10 mouse cellular contexts compared by ENCODE assay signal in genomic region chr4:33663616-33664473, GRCm38 (mm10).
DNase-seq lines count a peak whose midpoint lies in the region; ATAC-seq lines count a peak whose summit lies in the region.
"Had no signal": no experiment of that assay in that cellular context is flagged by ENCODE, and none has a peak within 500 bp of the region (broad histone marks: within the 10 kb centered on the region; RNA-seq: fewer than 3 reads in every experiment).

No protein-coding gene starts in this region.

- DNase-seq in cerebellum, postnatal 10 days = peak; percentile 59 to 63
- DNase-seq in cerebellum, adult 11 months = no peak
- no peak for DNase-seq in lung, postnatal 14 days
- peak; percentile 19 for DNase-seq in hindbrain, embryonic 11.5 days (ENCODE audit: low spot score)
- no peak for DNase-seq in midbrain, embryonic 14.5 days
- no peak for DNase-seq in spleen, postnatal 14 days (ENCODE audit: low spot score in 2 of 2)
- DNase-seq: embryo, embryonic 11 days; gastrocnemius, postnatal 36 days had no signal

- no peak overlapping the region for H3K9ac ChIP-seq in lung, embryonic 16.5 days (ENCODE audit: low read length)
- no peak overlapping the region for H3K9ac ChIP-seq in hindbrain, embryonic 11.5 days (ENCODE audit: low read depth, low read length)
- H3K9ac ChIP-seq in midbrain, embryonic 14.5 days (replicated peaks; ENCODE audit: low read length) = no peak overlapping the region

- WGBS in lung, embryonic 16.5 days = 44% methylated on average over 11 of the region's 11 CpGs
- 56% methylated on average over 11 of the region's 11 CpGs for WGBS in hindbrain, embryonic 11.5 days
- WGBS in midbrain, embryonic 14.5 days = 50% methylated on average over 11 of the region's 11 CpGs

- H3K27ac ChIP-seq in lung, embryonic 16.5 days (ENCODE audit: low read length) = peak overlapping the region; percentile 39
- no peak overlapping the region for H3K27ac ChIP-seq in hindbrain, embryonic 11.5 days (ENCODE audit: low read depth, low read length)
- H3K27ac ChIP-seq in midbrain, embryonic 14.5 days (replicated peaks; ENCODE audit: low read depth, low read length) = 0 out of 2 replicates have a peak overlapping the region, but pooled peaks have one; percentile 6

- H3K4me3 ChIP-seq in lung, embryonic 16.5 days (ENCODE audit: low read length) = no peak overlapping the region
- no peak overlapping the region for H3K4me3 ChIP-seq in hindbrain, embryonic 11.5 days (ENCODE audit: low read depth, low read length)
- no peak overlapping the region for H3K4me3 ChIP-seq in midbrain, embryonic 14.5 days (replicated peaks; ENCODE audit: low read depth, low read length)

- no peaks in the 10 kb centered on the region for H3K27me3 ChIP-seq in lung, embryonic 16.5 days (ENCODE audit: control insufficient read depth, insufficient read depth, low read depth, low read length)
- no peaks in the 10 kb centered on the region for H3K27me3 ChIP-seq in hindbrain, embryonic 11.5 days (ENCODE audit: control insufficient read depth, insufficient read depth, low read length)
- no peaks in the 10 kb centered on the region for H3K27me3 ChIP-seq in midbrain, embryonic 14.5 days (ENCODE audit: control insufficient read depth, insufficient read depth, low read length)

- no peaks in the 10 kb centered on the region for H3K36me3 ChIP-seq in lung, embryonic 16.5 days (ENCODE audit: control insufficient read depth, insufficient read depth, low read length)
- no peaks in the 10 kb centered on the region for H3K36me3 ChIP-seq in hindbrain, embryonic 11.5 days (ENCODE audit: control insufficient read depth, insufficient read depth, low read length)
- H3K36me3 ChIP-seq in midbrain, embryonic 14.5 days (ENCODE audit: control insufficient read depth, insufficient read depth, low read length) = no peaks in the 10 kb centered on the region

- peaks cover 8% of the 10 kb centered on the region for H3K4me1 ChIP-seq in lung, embryonic 16.5 days (replicated peaks; ENCODE audit: control insufficient read depth, insufficient read depth, low read length)
- no peaks in the 10 kb centered on the region for H3K4me1 ChIP-seq in hindbrain, embryonic 11.5 days (replicated peaks; ENCODE audit: control insufficient read depth, insufficient read depth, low read length)
- peaks cover 7% of the 10 kb centered on the region for H3K4me1 ChIP-seq in midbrain, embryonic 14.5 days (ENCODE audit: control insufficient read depth, insufficient read depth, low read length)

- no peaks in the 10 kb centered on the region for H3K9me3 ChIP-seq in lung, embryonic 16.5 days (ENCODE audit: control insufficient read depth, low read length)
- H3K9me3 ChIP-seq in hindbrain, embryonic 11.5 days (ENCODE audit: control insufficient read depth, low read length) = no peaks in the 10 kb centered on the region
- H3K9me3 ChIP-seq in midbrain, embryonic 14.5 days (ENCODE audit: control insufficient read depth, low read length) = no peaks in the 10 kb centered on the region

- H3K4me2 ChIP-seq in lung, embryonic 16.5 days (ENCODE audit: low read depth, low read length) = no peak overlapping the region
- no peak overlapping the region for H3K4me2 ChIP-seq in hindbrain, embryonic 11.5 days (replicated peaks; ENCODE audit: low read depth, low read length)
- no peak overlapping the region for H3K4me2 ChIP-seq in midbrain, embryonic 14.5 days (ENCODE audit: low read length)

- peak; percentile 13; the same call in 1 of the 2 replicates for ATAC-seq in lung, embryonic 16.5 days (ENCODE audit: low read depth)
- no peak for ATAC-seq in hindbrain, embryonic 11.5 days (ENCODE audit: low FRiP score)
- ATAC-seq in midbrain, embryonic 14.5 days (ENCODE audit: low FRiP score, low TSS enrichment) = no peak
- no peak for ATAC-seq in erythroblast, adult 5-6 weeks (replicated peaks; ENCODE audit: low FRiP score, poor library complexity, severe bottlenecking)

Comparison
In these comparisons a context has a peak if more than half of its experiments do, and no peak if none do; other contexts are left out.
1. DNase-seq: peak in cerebellum, postnatal 10 days (2 of 2) and hindbrain, embryonic 11.5 days (single experiment); none in cerebellum, adult 11 months (single experiment), lung, postnatal 14 days (single experiment), midbrain, embryonic 14.5 days (single experiment) and spleen, postnatal 14 days (0 of 2).